Mouse (Mus musculus): ENCODE data around the gene Mrgprb4.

The Mrgprb4 gene

DNA sequence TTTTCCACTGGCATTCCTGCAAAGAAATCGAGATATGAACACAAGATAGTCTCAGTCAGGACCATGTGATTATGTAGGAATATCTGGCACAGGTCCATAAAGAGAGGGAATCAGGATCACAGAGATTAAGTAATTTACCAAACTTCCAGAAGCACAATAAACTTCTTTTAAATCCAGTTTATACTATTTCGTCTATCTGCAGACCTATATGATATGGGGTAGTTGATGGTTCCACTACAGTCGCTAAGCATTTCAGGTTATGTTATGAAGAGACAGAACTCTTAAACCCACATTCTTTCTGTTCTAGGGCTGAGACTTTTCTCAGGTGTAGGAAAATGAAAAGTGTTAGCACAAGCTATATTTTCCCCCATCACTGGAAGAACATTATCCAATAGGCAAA, at the start of gene Mrgprb4:
Gene Mrgprb4 (minus strand): TSS at position 101 of the 400 bp plus-strand sequence.
- DNase-seq (ENCODE audit: low spot score in 2 of 2): no peak

DNA sequence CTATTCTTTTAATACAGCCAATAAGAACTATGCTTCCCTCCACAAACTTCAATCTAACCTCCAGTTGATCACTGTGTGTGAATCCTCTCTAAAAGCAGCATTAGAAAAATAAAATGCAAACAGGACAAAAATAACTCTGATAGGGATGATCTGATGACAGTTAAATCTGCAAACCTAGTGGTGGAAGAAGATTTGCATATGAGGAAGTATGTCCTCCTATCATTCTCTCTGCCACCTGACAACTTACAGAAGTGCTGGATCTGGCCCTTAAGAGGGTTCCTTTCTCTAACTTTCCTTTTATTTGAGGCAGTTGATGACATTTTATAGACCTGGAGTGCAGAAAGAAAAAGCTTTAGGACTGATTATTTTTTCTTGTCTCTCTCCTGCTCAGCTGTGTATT, 27.0 kb upstream of the Mrgprb4 start:
- no peak for DNase-seq (ENCODE audit: low spot score in 2 of 2)

DNA sequence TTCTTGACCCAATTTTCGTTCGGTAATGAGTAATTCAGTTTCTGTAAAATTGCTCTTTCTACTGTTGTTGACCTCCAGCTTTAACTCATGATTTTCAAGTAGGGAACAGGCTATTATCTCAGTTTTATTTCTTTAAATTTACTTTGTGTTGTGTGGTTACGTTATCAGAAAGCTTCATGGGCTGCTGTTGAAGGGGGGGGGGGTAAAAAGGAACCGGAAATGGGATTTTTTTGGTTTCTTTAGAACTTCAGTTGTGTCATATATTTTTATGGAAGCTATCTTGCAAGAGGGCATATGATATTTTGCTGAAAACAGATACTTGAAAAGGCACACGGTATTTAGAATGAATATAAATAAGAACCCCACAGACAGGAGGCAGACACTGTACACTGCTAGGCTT, 26.0 kb upstream of the Mrgprb4 start:
- DNase-seq (ENCODE audit: low spot score in 2 of 2): no peak

DNA sequence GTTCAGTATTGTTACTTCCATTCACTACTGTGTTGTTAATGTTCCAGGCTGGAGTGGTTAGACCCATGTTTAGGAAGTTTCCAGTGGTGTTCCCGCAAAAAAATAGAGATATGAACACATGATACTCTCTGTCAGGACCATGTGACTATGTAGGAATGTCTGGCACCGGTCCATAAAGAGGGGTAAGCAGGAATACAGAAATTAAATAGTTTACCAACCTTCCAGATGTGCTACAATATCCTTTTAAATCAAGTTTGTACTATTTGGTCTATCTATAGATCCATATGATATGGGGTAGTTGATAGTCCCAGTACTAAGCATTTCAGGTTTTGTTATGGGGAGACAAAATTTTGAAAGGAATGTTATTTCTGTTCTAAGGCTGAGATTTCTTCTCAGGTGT, 30.2 kb downstream of the Mrgprb4 start, which contains the start of gene Mrgprb5:
Gene Mrgprb5 (minus strand): TSS at position 101 of the 400 bp plus-strand sequence.
- DNase-seq (ENCODE audit: low spot score in 2 of 2): no peak

DNA sequence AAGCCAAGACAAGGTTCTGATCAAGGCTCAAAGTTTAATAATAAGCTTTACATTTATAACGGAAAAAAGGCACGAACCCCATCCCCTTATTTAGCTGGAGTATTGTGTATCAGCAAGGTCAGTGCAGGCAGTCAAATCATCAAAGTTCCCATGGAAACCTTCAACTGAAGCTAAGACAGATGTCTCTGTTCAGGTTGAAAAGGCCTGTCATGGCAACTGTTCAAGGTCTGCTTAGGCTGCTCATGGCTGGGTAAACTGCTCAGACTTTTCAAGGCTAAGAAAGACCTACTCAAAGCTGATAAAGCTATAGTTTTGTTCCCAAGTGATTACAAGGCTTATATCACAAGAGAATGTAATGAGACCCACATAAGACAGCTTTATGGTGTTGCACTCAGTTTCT, 31.6 kb downstream of the Mrgprb4 start:
- DNase-seq (ENCODE audit: low spot score in 2 of 2): no peak

Measured in urinary bladder, postnatal 4 days (tissue).